Mouse (Mus musculus) cerebellum, adult 11 months (tissue): ENCODE measurements around the gene Rnf31.

Source experiments
- DNase-seq: peaks from one replicate; pipeline ENCODE4 v3.0.0; 2022

Rnf31 gene

GRCm38 (mm10) chr14:55608339-55608738 is 16.8 kb downstream of the Rnf31 start:
- no peak for DNase-seq

GRCm38 (mm10) chr14:55613346-55613745 is 21.8 kb downstream of the Rnf31 start:
- DNase-seq, result no peak

- no peak for DNase-seq
Measured at GRCm38 (mm10) chr14:55614565-55615178, 23.2 kb downstream of the Rnf31 start.

- no peak for DNase-seq
Measured at GRCm38 (mm10) chr14:55615876-55616275, 24.4 kb downstream of the Rnf31 start.

- DNase-seq, result no peak
Measured at GRCm38 (mm10) chr14:55616844-55617243, 25.3 kb downstream of the Rnf31 start.

GRCm38 (mm10) chr14:55617822-55618221 is 26.3 kb downstream of the Rnf31 start, which contains the start of gene Rec8:
Gene Rec8 (plus strand): TSS chr14:55618037.
- peak; percentile 63 for DNase-seq

- peak; percentile 26 for DNase-seq
Measured at GRCm38 (mm10) chr14:55618486-55619195, 27.1 kb downstream of the Rnf31 start.

- DNase-seq, result no peak
Measured at GRCm38 (mm10) chr14:55628077-55628827, 36.7 kb downstream of the Rnf31 start.

- DNase-seq, result no peak
Measured at GRCm38 (mm10) chr14:55629312-55629711, 37.8 kb downstream of the Rnf31 start.

- peak; percentile 60 for DNase-seq
Measured at GRCm38 (mm10) chr14:55634874-55635522, 43.5 kb downstream of the Rnf31 start.

- DNase-seq, result peak; percentile 71
Measured at GRCm38 (mm10) chr14:55635523-55636007, 44.1 kb downstream of the Rnf31 start, which contains the start of gene Ipo4. Gene Ipo4 (minus strand): TSS chr14:55635957.

- DNase-seq, result no peak
Measured at GRCm38 (mm10) chr14:55637795-55638194, 46.3 kb downstream of the Rnf31 start, which contains the start of gene Gm49378. Gene Gm49378 (minus strand): TSS chr14:55637895.

- DNase-seq, result no peak
Measured at GRCm38 (mm10) chr14:55640816-55641215, 49.3 kb downstream of the Rnf31 start.

GRCm38 (mm10) chr14:55641291-55641690 is 49.8 kb downstream of the Rnf31 start:
- DNase-seq, result no peak

GRCm38 (mm10) chr14:55642679-55643059 is 51.2 kb downstream of the Rnf31 start:
- no peak for DNase-seq

GRCm38 (mm10) chr14:55643060-55643907 is 51.8 kb downstream of the Rnf31 start, which contains the start of gene Tm9sf1:
Gene Tm9sf1 (minus strand): TSS chr14:55643806.
- DNase-seq, result peak; percentile 81

- no peak for DNase-seq
Measured at GRCm38 (mm10) chr14:55644261-55644888, 52.9 kb downstream of the Rnf31 start.

GRCm38 (mm10) chr14:55649884-55650283 is 58.4 kb downstream of the Rnf31 start, which contains the start of gene Tssk4:
Gene Tssk4 (plus strand): TSS chr14:55650184.
- no peak for DNase-seq

GRCm38 (mm10) chr14:55651528-55651927 is 60.0 kb downstream of the Rnf31 start:
- DNase-seq, result no peak
